Mouse (Mus musculus): ENCODE results near the gene Swt1.

DNA sequence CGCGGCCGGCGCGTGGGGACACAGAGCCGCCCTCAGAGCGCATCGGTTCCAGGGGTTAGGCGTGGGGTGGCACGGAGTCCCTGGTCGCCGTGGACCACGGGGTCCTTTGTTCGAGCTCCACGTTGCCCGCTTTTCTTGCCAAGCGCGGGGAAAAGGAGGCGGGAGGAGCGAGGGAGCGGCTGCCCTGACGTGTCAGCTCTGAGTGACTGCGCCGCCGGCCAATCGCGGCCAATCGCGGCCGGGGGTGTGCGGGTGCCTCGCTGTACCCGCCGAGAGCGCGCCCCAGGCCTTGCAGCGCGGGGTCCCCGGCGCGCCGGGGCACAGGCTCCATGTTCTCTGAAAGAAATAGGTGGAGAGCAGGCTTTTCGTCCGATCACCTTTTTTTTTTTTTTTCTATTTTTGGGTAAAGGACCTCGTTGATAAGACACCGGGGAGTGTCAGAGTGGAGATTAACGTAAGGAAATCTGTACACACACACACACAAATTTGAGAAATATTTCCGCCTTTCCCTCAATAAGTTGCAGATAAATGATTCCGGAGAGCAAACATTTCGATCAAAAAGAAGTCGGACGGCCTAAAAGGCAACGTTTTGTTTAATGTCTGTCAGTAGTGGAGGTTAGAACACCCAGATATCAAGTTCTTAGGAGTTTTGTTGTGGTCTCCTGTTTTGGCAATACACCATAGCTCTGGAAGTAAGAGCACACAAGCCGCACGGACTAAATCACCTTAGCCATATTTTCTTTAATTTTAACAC, 83.0 kb downstream of the Swt1 start:
- TF ChIP-seq POLR2A (IDR thresholded peaks at IDR 0.05; ENCODE audit: insufficient read depth, low read length) (no peak), CTCF (IDR thresholded peaks at IDR 0.05; ENCODE audit: low read depth, low read length) (no peak), EP300 (IDR thresholded peaks at IDR 0.05; ENCODE audit: insufficient read depth, low read depth, low read length) (no peak)

Measured in ES-Bruce4 (cell line).